Mouse (Mus musculus): ENCODE measurements around the gene Pcgf1. TPM values are rescaled to one million over a fixed set of nuclear protein-coding genes. Genes with fewer than 3 reads are reported as not detected.

Gene Pcgf1
- polyA plus RNA-seq, 1 experiment = 14.7 TPM

DNA sequence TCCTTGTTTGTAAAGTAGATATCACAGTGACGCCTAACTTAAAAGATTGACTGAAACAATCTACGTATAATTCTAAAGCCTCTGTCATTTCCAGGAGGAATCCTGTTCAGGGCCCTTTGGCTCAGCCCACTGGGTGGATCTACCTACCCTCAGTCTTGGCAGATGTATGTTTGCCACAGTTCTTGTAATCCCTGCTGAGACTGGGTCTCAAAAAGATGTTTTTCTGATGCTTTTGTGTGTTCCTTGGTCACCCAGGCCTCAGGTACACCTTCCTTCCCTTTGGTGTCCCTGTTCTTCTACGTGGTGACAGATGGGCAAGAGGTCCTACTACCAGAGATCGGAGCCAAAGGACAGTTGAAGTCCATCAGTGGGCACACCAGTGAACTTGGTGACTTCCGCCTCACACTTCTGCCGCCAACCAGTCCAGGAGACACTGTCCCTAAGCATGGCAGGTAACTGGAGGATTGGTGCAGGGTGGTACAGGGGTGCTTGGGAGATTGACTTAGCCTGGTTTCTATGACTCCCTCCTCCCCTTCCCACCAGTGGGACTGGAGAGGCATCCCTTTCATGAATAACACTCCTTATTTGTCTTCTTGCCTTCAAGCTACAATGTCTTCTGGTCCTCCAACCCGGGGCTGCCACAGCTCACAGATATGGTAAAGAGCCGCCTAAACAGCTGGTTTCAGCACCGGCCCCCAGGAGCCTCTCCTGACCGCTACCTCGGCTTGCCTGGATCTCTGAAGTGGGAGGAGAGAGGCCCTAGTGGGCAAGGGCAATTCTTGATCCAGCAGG is 38.9 kb downstream of the Pcgf1 start:
- TF ChIP-seq CTCF (IDR thresholded peaks at IDR 0.05; ENCODE audit: low read depth, low read length) (no peak), POLR2A (IDR thresholded peaks at IDR 0.05; ENCODE audit: insufficient read depth, low read length) (no peak), EP300 (IDR thresholded peaks at IDR 0.05; ENCODE audit: insufficient read depth, low read depth, low read length) (no peak)

DNA sequence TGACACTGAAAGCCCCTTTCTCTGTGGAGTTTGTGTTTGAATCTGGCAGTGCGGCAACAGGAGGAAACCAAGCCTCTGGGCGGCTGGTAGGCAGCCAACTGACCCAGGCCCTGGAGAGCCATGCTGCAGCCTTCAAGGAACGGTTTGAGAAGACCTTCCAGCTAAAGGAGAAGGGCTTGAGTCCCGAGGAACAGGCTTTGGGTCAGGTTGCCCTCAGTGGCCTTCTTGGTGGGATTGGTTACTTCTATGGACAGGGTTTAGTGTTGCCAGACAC is 39.4 kb downstream of the Pcgf1 start:
- H3K4me1 ChIP-seq (ENCODE audit: control insufficient read depth, insufficient read depth, low read length) = no peaks in the 10 kb centered on the region
- H3K9ac ChIP-seq (ENCODE audit: low read depth, poor library complexity, severe bottlenecking) = no peak overlapping the region
- no peaks in the 10 kb centered on the region for H3K27me3 ChIP-seq (ENCODE audit: control insufficient read depth, insufficient read depth, low read length, poor library complexity, severe bottlenecking)
- no peaks in the 10 kb centered on the region for H3K9me3 ChIP-seq (replicated peaks; ENCODE audit: control insufficient read depth, insufficient read depth, low read length, poor library complexity, severe bottlenecking)
- TF ChIP-seq CTCF (IDR thresholded peaks at IDR 0.05; ENCODE audit: low read depth, low read length) (no peak), EP300 (IDR thresholded peaks at IDR 0.05; ENCODE audit: insufficient read depth, low read depth, low read length) (no peak), POLR2A (IDR thresholded peaks at IDR 0.05; ENCODE audit: insufficient read depth, low read length) (no peak)
- 0 out of 2 replicates have a peak, but pooled peaks cover 4% of the 10 kb centered on the region for H3K36me3 ChIP-seq (ENCODE audit: control insufficient read depth, insufficient read depth, low read length, poor library complexity, severe bottlenecking)
- no peak overlapping the region for H3K4me3 ChIP-seq (ENCODE audit: low read depth, low read length)
- no peak overlapping the region for H3K27ac ChIP-seq (ENCODE audit: insufficient read depth, low read length)

More for the DNA sequence above, 38.9 kb downstream of the Pcgf1 start:
- no peaks in the 10 kb centered on the region for H3K4me1 ChIP-seq (ENCODE audit: control insufficient read depth, insufficient read depth, low read length)
- 0 out of 2 replicates have a peak, but pooled peaks cover 4% of the 10 kb centered on the region for H3K36me3 ChIP-seq (ENCODE audit: control insufficient read depth, insufficient read depth, low read length, poor library complexity, severe bottlenecking)
- peak overlapping the region; percentile 94 for H3K4me3 ChIP-seq (ENCODE audit: low read depth, low read length)
- H3K27me3 ChIP-seq (ENCODE audit: control insufficient read depth, insufficient read depth, low read length, poor library complexity, severe bottlenecking) = no peaks in the 10 kb centered on the region
- H3K9ac ChIP-seq (ENCODE audit: low read depth, poor library complexity, severe bottlenecking) = peak overlapping the region; percentile 73
- H3K27ac ChIP-seq (ENCODE audit: insufficient read depth, low read length) = no peak overlapping the region
- H3K9me3 ChIP-seq (replicated peaks; ENCODE audit: control insufficient read depth, insufficient read depth, low read length, poor library complexity, severe bottlenecking) = no peaks in the 10 kb centered on the region

GRCm38 (mm10) chr6:83117616-83118015 is 39.9 kb downstream of the Pcgf1 start:
- H3K4me3 ChIP-seq (ENCODE audit: low read depth, low read length) = no peak overlapping the region
- H3K9ac ChIP-seq (ENCODE audit: low read depth, poor library complexity, severe bottlenecking) = no peak overlapping the region
- no peaks in the 10 kb centered on the region for H3K27me3 ChIP-seq (ENCODE audit: control insufficient read depth, insufficient read depth, low read length, poor library complexity, severe bottlenecking)
- H3K9me3 ChIP-seq (replicated peaks; ENCODE audit: control insufficient read depth, insufficient read depth, low read length, poor library complexity, severe bottlenecking) = no peaks in the 10 kb centered on the region
- 0 out of 2 replicates have a peak, but pooled peaks cover 4% of the 10 kb centered on the region for H3K36me3 ChIP-seq (ENCODE audit: control insufficient read depth, insufficient read depth, low read length, poor library complexity, severe bottlenecking)
- no peaks in the 10 kb centered on the region for H3K4me1 ChIP-seq (ENCODE audit: control insufficient read depth, insufficient read depth, low read length)
- H3K27ac ChIP-seq (ENCODE audit: insufficient read depth, low read length) = no peak overlapping the region
- TF ChIP-seq EP300 (IDR thresholded peaks at IDR 0.05; ENCODE audit: insufficient read depth, low read depth, low read length) (no peak), POLR2A (IDR thresholded peaks at IDR 0.05; ENCODE audit: insufficient read depth, low read length) (no peak), CTCF (IDR thresholded peaks at IDR 0.05; ENCODE audit: low read depth, low read length) (no peak)

- TF ChIP-seq POLR2A (IDR thresholded peaks at IDR 0.05; ENCODE audit: insufficient read depth, low read length) (no peak), EP300 (IDR thresholded peaks at IDR 0.05; ENCODE audit: insufficient read depth, low read depth, low read length) (no peak), CTCF (IDR thresholded peaks at IDR 0.05; ENCODE audit: low read depth, low read length) (no peak)
- no peaks in the 10 kb centered on the region for H3K4me1 ChIP-seq (ENCODE audit: control insufficient read depth, insufficient read depth, low read length)
- no peak overlapping the region for H3K27ac ChIP-seq (ENCODE audit: insufficient read depth, low read length)
- H3K4me3 ChIP-seq (ENCODE audit: low read depth, low read length) = no peak overlapping the region
- 0 out of 2 replicates have a peak, but pooled peaks cover 4% of the 10 kb centered on the region for H3K36me3 ChIP-seq (ENCODE audit: control insufficient read depth, insufficient read depth, low read length, poor library complexity, severe bottlenecking)
- no peaks in the 10 kb centered on the region for H3K27me3 ChIP-seq (ENCODE audit: control insufficient read depth, insufficient read depth, low read length, poor library complexity, severe bottlenecking)
- no peak overlapping the region for H3K9ac ChIP-seq (ENCODE audit: low read depth, poor library complexity, severe bottlenecking)
- H3K9me3 ChIP-seq (replicated peaks; ENCODE audit: control insufficient read depth, insufficient read depth, low read length, poor library complexity, severe bottlenecking) = no peaks in the 10 kb centered on the region
Observed at GRCm38 (mm10) chr6:83118369-83118768, 40.7 kb downstream of the Pcgf1 start.

GRCm38 (mm10) chr6:83118825-83119733 is 41.4 kb downstream of the Pcgf1 start:
- Histone ChIP-seq H3K36me3 (ENCODE audit: control insufficient read depth, insufficient read depth, low read length, poor library complexity, severe bottlenecking) (0 out of 2 replicates have a peak, but pooled peaks cover 4% of the 10 kb centered on the region), H3K9me3 (replicated peaks; ENCODE audit: control insufficient read depth, insufficient read depth, low read length, poor library complexity, severe bottlenecking) (no peaks in the 10 kb centered on the region), H3K27me3 (ENCODE audit: control insufficient read depth, insufficient read depth, low read length, poor library complexity, severe bottlenecking) (no peaks in the 10 kb centered on the region), H3K27ac (ENCODE audit: insufficient read depth, low read length) (no peak overlapping the region), H3K4me1 (ENCODE audit: control insufficient read depth, insufficient read depth, low read length) (no peaks in the 10 kb centered on the region), H3K4me3 (ENCODE audit: low read depth, low read length) (no peak overlapping the region), H3K9ac (ENCODE audit: low read depth, poor library complexity, severe bottlenecking) (no peak overlapping the region)
- TF ChIP-seq CTCF (IDR thresholded peaks at IDR 0.05; ENCODE audit: low read depth, low read length) (no peak), EP300 (IDR thresholded peaks at IDR 0.05; ENCODE audit: insufficient read depth, low read depth, low read length) (no peak)

GRCm38 (mm10) chr6:83119734-83120051 is 42.0 kb downstream of the Pcgf1 start:
- no peak overlapping the region for H3K4me3 ChIP-seq (ENCODE audit: low read depth, low read length)
- TF ChIP-seq EP300 (IDR thresholded peaks at IDR 0.05; ENCODE audit: insufficient read depth, low read depth, low read length) (no peak), POLR2A (IDR thresholded peaks at IDR 0.05; ENCODE audit: insufficient read depth, low read length) (no peak), CTCF (IDR thresholded peaks at IDR 0.05; ENCODE audit: low read depth, low read length) (no peak)

More at GRCm38 (mm10) chr6:83119734-83120051, 42.0 kb downstream of the Pcgf1 start:
- Histone ChIP-seq H3K9me3 (replicated peaks; ENCODE audit: control insufficient read depth, insufficient read depth, low read length, poor library complexity, severe bottlenecking) (no peaks in the 10 kb centered on the region), H3K27me3 (ENCODE audit: control insufficient read depth, insufficient read depth, low read length, poor library complexity, severe bottlenecking) (no peaks in the 10 kb centered on the region), H3K36me3 (ENCODE audit: control insufficient read depth, insufficient read depth, low read length, poor library complexity, severe bottlenecking) (0 out of 2 replicates have a peak, but pooled peaks cover 4% of the 10 kb centered on the region), H3K4me1 (ENCODE audit: control insufficient read depth, insufficient read depth, low read length) (no peaks in the 10 kb centered on the region), H3K27ac (ENCODE audit: insufficient read depth, low read length) (no peak overlapping the region), H3K9ac (ENCODE audit: low read depth, poor library complexity, severe bottlenecking) (no peak overlapping the region)
